Mouse (Mus musculus): ENCODE results near the gene L3mbtl3. TPM values are rescaled to one million over a fixed set of nuclear protein-coding genes. Genes with fewer than 3 reads are reported as not detected.

Gene L3mbtl3
- polyA plus RNA-seq, 2 experiments, result 26.3 to 42.9 TPM

DNA sequence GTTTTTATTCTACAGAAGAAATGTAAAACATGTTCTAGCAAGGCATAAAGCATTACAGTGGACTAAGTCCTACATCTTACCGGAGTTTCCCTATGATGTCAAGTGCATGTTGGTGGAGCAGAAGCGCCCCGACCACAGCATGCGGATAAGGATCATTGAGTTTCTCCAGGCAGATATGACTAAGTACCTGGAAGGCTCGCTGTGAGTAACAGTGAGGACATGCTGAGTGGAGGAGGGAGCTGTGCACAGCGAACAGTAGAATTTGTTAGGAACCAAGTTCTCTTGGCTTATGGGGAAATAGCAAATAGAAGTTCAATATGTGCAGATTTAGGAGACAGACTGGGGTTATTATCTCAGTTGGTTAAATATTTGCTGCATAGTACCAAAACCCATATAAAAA, 131.3 kb downstream of the L3mbtl3 start:
- H3K4me3 ChIP-seq (replicated peaks; ENCODE audit: low read length), result no peak overlapping the region
- no peak overlapping the region for H3K27ac ChIP-seq (replicated peaks; ENCODE audit: low read depth, low read length)
- no peak overlapping the region for H3K4me2 ChIP-seq (replicated peaks; ENCODE audit: low read depth, low read length, severe bottlenecking)
- no peak for ATAC-seq (ENCODE audit: low FRiP score, low read depth)
- H3K4me1 ChIP-seq (ENCODE audit: control insufficient read depth, insufficient read depth, low read length), result no peaks in the 10 kb centered on the region
- no peaks in the 10 kb centered on the region for H3K36me3 ChIP-seq (ENCODE audit: control insufficient read depth, insufficient read depth, low read length)
- TF ChIP-seq POLR2A (IDR thresholded peaks at IDR 0.05; ENCODE audit: borderline replicate concordance, extremely low read depth, insufficient read depth, insufficient read length), result no peak
- WGBS, result 91% methylated on average over 6 of the region's 6 CpGs
- H3K27me3 ChIP-seq (ENCODE audit: control insufficient read depth, insufficient read depth, low read length), result no peaks in the 10 kb centered on the region
- no peak overlapping the region for H3K9ac ChIP-seq (ENCODE audit: low read depth, low read length, severe bottlenecking)
- no peak for DNase-seq (ENCODE audit: low spot score)
- H3K9me3 ChIP-seq (ENCODE audit: control insufficient read depth, low read length), result no peaks in the 10 kb centered on the region

GRCm38 (mm10) chr10:26243203-26243602, 132.6 kb downstream of the L3mbtl3 start:
- H3K4me1 ChIP-seq (ENCODE audit: control insufficient read depth, insufficient read depth, low read length), result no peaks in the 10 kb centered on the region
- DNase-seq (ENCODE audit: low spot score) (no peak), ATAC-seq (ENCODE audit: low FRiP score, low read depth) (no peak)
- no peaks in the 10 kb centered on the region for H3K36me3 ChIP-seq (ENCODE audit: control insufficient read depth, insufficient read depth, low read length)
- no peak overlapping the region for H3K4me2 ChIP-seq (replicated peaks; ENCODE audit: low read depth, low read length, severe bottlenecking)
- H3K4me3 ChIP-seq (replicated peaks; ENCODE audit: low read length), result no peak overlapping the region
- 90% methylated on average over 3 of the region's 3 CpGs for WGBS
- no peaks in the 10 kb centered on the region for H3K9me3 ChIP-seq (ENCODE audit: control insufficient read depth, low read length)
- no peak overlapping the region for H3K27ac ChIP-seq (replicated peaks; ENCODE audit: low read depth, low read length)
- no peak for TF ChIP-seq POLR2A (IDR thresholded peaks at IDR 0.05; ENCODE audit: borderline replicate concordance, extremely low read depth, insufficient read depth, insufficient read length)
- no peaks in the 10 kb centered on the region for H3K27me3 ChIP-seq (ENCODE audit: control insufficient read depth, insufficient read depth, low read length)
- H3K9ac ChIP-seq (ENCODE audit: low read depth, low read length, severe bottlenecking), result no peak overlapping the region

GRCm38 (mm10) chr10:26239090-26239489, 136.7 kb downstream of the L3mbtl3 start:
- ATAC-seq (ENCODE audit: low FRiP score, low read depth) (no peak), DNase-seq (ENCODE audit: low spot score) (no peak)
- Histone ChIP-seq H3K27me3 (ENCODE audit: control insufficient read depth, insufficient read depth, low read length) (no peaks in the 10 kb centered on the region), H3K9me3 (ENCODE audit: control insufficient read depth, low read length) (no peaks in the 10 kb centered on the region), H3K27ac (replicated peaks; ENCODE audit: low read depth, low read length) (no peak overlapping the region), H3K36me3 (ENCODE audit: control insufficient read depth, insufficient read depth, low read length) (no peaks in the 10 kb centered on the region), H3K4me1 (ENCODE audit: control insufficient read depth, insufficient read depth, low read length) (no peaks in the 10 kb centered on the region), H3K4me2 (replicated peaks; ENCODE audit: low read depth, low read length, severe bottlenecking) (no peak overlapping the region), H3K9ac (ENCODE audit: low read depth, low read length, severe bottlenecking) (no peak overlapping the region), H3K4me3 (replicated peaks; ENCODE audit: low read length) (no peak overlapping the region)
- WGBS, result 36% methylated on average over 1 of the region's 1 CpGs
- no peak for TF ChIP-seq POLR2A (IDR thresholded peaks at IDR 0.05; ENCODE audit: borderline replicate concordance, extremely low read depth, insufficient read depth, insufficient read length)

GRCm38 (mm10) chr10:26238559-26238958, 137.2 kb downstream of the L3mbtl3 start:
- TF ChIP-seq POLR2A (IDR thresholded peaks at IDR 0.05; ENCODE audit: borderline replicate concordance, extremely low read depth, insufficient read depth, insufficient read length), result no peak
- no peak for ATAC-seq (ENCODE audit: low FRiP score, low read depth)
- WGBS, result 26% methylated on average over 4 of the region's 4 CpGs
- Histone ChIP-seq H3K4me2 (replicated peaks; ENCODE audit: low read depth, low read length, severe bottlenecking) (no peak overlapping the region), H3K36me3 (ENCODE audit: control insufficient read depth, insufficient read depth, low read length) (no peaks in the 10 kb centered on the region), H3K4me3 (replicated peaks; ENCODE audit: low read length) (no peak overlapping the region), H3K27me3 (ENCODE audit: control insufficient read depth, insufficient read depth, low read length) (no peaks in the 10 kb centered on the region), H3K27ac (replicated peaks; ENCODE audit: low read depth, low read length) (no peak overlapping the region), H3K4me1 (ENCODE audit: control insufficient read depth, insufficient read depth, low read length) (no peaks in the 10 kb centered on the region), H3K9me3 (ENCODE audit: control insufficient read depth, low read length) (no peaks in the 10 kb centered on the region), H3K9ac (ENCODE audit: low read depth, low read length, severe bottlenecking) (no peak overlapping the region)
- no peak for DNase-seq (ENCODE audit: low spot score)

GRCm38 (mm10) chr10:26232071-26232653, 143.6 kb downstream of the L3mbtl3 start:
- WGBS, result 79% methylated on average over 3 of the region's 3 CpGs
- no peaks in the 10 kb centered on the region for H3K27me3 ChIP-seq (ENCODE audit: control insufficient read depth, insufficient read depth, low read length)
- no peak for ATAC-seq (ENCODE audit: low FRiP score, low read depth)

DNA sequence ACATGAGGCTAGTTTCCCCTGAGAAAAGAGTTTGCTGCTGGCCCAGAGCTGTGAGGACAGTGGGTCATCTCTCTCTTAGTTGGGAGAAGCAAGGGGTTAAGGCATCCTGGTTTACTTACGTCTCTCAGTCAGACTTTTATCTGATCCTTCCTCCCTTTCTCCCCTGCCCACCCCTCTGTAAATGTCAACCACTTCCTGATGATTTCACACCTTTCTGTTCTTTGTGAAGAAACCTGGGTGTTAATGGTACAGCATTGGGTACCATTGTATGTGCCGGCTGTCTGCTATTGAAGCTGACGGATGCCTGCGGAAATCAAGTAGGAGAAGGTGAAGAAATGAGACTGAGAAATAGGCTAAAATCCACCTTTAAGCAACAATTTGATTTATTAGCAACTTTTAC, 146.3 kb downstream of the L3mbtl3 start, which contains the start of gene Samd3:
Gene Samd3 (plus strand): TSS at position 220 of the 400 bp plus-strand sequence.
- H3K4me3 ChIP-seq (replicated peaks; ENCODE audit: low read length), result no peak within 1 kb of the TSS
- no peak for ATAC-seq (ENCODE audit: low FRiP score, low read depth)
- TF ChIP-seq POLR2A (IDR thresholded peaks at IDR 0.05; ENCODE audit: borderline replicate concordance, extremely low read depth, insufficient read depth, insufficient read length), result no peak
- no peak for DNase-seq (ENCODE audit: low spot score)
- no peak within 1 kb of the TSS for H3K9ac ChIP-seq (ENCODE audit: low read depth, low read length, severe bottlenecking)
- no peaks in the 10 kb centered on the region for H3K27me3 ChIP-seq (ENCODE audit: control insufficient read depth, insufficient read depth, low read length)
- 38% methylated on average over 4 of the region's 4 CpGs for WGBS
- no peaks in the 10 kb centered on the region for H3K9me3 ChIP-seq (ENCODE audit: control insufficient read depth, low read length)
- H3K4me1 ChIP-seq (ENCODE audit: control insufficient read depth, insufficient read depth, low read length), result no peaks in the 10 kb centered on the region
- H3K27ac ChIP-seq (replicated peaks; ENCODE audit: low read depth, low read length), result no peak within 1 kb of the TSS
- no peak within 1 kb of the TSS for H3K4me2 ChIP-seq (replicated peaks; ENCODE audit: low read depth, low read length, severe bottlenecking)
- H3K36me3 ChIP-seq (ENCODE audit: control insufficient read depth, insufficient read depth, low read length), result no peaks in the 10 kb centered on the region

More at GRCm38 (mm10) chr10:26232071-26232653, 143.6 kb downstream of the L3mbtl3 start:
- Histone ChIP-seq H3K4me3 (replicated peaks; ENCODE audit: low read length) (no peak overlapping the region), H3K4me2 (replicated peaks; ENCODE audit: low read depth, low read length, severe bottlenecking) (no peak overlapping the region), H3K4me1 (ENCODE audit: control insufficient read depth, insufficient read depth, low read length) (no peaks in the 10 kb centered on the region), H3K27ac (replicated peaks; ENCODE audit: low read depth, low read length) (no peak overlapping the region), H3K9me3 (ENCODE audit: control insufficient read depth, low read length) (no peaks in the 10 kb centered on the region), H3K9ac (ENCODE audit: low read depth, low read length, severe bottlenecking) (no peak overlapping the region), H3K36me3 (ENCODE audit: control insufficient read depth, insufficient read depth, low read length) (no peaks in the 10 kb centered on the region)
- no peak for TF ChIP-seq POLR2A (IDR thresholded peaks at IDR 0.05; ENCODE audit: borderline replicate concordance, extremely low read depth, insufficient read depth, insufficient read length)
- DNase-seq (ENCODE audit: low spot score), result no peak

All from limb, embryonic 14.5 days (tissue).